Mouse (Mus musculus): ENCODE data around the gene Psmd9. TPM values are rescaled to one million over a fixed set of nuclear protein-coding genes. Genes with fewer than 3 reads are reported as not detected.
A peak's percentile ranks its signal among the peaks of the same experiment; 100 is the strongest.
"Not testable (repeated sequence)": the region's sequence is repeated elsewhere in the genome, so short reads cannot be mapped to it uniquely, and the experiment has no call there.

Psmd9 gene
- polyA plus RNA-seq, 1 experiment: 30.2 TPM

DNA sequence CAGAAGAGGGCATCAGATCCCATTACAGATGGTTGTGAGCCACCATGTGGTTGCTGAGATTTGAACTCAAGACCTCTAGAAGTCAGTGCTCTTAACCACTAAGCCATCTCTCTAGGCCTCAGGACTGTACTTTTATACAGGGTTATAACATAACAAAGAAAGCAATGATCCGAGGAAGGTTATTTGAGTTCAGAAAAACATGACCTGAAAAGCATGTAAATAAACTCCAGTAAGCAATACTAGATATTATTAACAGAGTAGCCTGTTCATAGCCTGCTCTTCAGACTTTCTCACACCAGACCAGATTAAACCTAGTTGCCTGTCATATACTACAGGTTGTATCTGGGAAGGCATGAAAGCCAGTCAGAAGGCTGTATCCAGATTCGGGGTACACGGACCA lies 18.1 kb downstream of the Psmd9 start:
- no peak for DNase-seq (ENCODE audit: extremely low spot score in 1 of 2, low spot score in 1 of 2)

DNA sequence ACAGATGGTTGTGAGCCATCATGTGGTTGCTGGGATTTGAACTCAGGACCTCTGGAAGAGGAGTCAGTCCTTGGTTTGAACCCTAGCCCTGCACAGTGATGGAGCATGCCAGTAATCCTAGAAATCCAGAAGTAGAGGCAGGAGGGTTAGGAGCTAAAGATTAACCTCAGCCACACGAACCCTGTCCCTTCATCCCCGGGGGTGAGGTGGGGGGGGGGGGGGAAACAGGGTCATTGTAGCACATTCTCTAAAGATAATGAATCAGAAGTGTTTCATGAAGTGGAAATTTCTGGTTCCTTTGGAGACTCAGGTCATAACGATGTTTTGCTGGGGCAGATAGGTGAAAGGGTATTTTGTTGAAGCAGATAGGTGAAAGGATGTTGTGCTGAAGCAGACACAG lies 21.7 kb downstream of the Psmd9 start:
- DNase-seq (ENCODE audit: extremely low spot score in 1 of 2, low spot score in 1 of 2): no peak

- no peak for DNase-seq (ENCODE audit: extremely low spot score in 1 of 2, low spot score in 1 of 2)
Measured at GRCm38 (mm10) chr5:123191427-123191826, 22.2 kb downstream of the Psmd9 start.

DNA sequence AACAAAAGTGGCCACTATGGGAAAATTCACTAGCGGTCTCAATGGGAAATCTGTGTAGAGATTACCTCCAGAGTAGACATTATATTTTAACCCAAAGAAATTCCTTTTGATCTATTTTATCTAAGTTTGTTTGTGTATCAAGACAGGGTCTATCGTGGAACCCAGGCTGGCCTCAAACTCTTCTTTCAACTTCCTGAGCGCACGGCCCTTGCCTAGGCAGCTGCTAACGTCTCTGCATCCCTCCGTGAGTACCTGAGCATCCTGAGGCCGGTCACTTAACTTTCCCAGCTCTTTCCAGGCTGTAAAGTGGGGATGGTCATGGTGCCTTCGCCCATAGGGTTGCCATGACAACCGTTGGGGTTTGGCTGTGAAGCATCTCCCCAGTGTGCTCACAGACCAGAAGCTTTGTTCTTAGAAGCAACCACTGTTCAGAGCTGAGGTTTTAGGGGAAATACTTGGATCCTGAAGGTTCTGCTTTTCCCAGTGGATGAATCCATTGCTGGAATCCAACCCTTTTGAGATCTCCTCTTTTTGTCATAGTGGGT lies 23.5 kb downstream of the Psmd9 start:
- no peak for DNase-seq (ENCODE audit: extremely low spot score in 1 of 2, low spot score in 1 of 2)

DNA sequence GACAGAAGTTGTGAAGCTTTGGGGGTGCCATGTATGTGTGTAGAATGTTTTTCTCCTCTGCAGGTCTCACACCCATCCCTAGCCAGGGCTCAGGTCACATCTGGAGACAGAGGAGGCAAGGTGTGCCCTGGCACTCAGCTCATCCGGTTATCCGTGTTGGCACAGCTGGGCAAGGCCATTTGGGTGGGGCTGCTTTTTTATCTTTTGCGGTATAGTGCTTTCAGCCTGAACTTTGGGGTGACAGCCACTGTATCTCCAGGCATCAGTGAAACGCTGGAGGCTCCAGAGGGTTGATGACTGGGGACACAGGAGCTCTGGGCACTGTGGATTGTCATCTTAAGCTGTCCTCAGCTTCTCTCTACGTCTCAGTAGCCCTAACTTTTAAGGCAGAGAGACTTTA lies 24.2 kb downstream of the Psmd9 start:
- DNase-seq (ENCODE audit: extremely low spot score in 1 of 2, low spot score in 1 of 2): no peak

DNA sequence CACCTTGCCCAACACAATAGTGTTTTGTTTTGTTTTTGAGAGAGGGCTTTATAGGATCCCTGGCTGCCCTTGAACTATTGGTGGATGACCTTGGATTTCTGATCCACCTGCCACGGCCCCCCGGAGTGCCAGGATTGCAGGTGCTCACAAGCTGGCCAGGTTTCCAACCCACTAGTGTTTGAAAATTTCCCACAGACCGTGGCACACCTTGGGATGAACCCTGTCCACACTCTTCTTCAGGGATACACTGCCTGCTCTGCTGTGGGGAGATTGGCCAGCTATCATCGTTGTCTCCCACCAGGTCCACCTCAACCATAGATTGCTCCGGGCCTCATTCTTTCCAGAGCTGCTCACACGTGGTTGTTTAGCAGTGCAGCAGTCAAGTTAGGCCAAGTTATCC lies 25.6 kb downstream of the Psmd9 start:
- DNase-seq (ENCODE audit: extremely low spot score in 1 of 2, low spot score in 1 of 2): no peak

DNA sequence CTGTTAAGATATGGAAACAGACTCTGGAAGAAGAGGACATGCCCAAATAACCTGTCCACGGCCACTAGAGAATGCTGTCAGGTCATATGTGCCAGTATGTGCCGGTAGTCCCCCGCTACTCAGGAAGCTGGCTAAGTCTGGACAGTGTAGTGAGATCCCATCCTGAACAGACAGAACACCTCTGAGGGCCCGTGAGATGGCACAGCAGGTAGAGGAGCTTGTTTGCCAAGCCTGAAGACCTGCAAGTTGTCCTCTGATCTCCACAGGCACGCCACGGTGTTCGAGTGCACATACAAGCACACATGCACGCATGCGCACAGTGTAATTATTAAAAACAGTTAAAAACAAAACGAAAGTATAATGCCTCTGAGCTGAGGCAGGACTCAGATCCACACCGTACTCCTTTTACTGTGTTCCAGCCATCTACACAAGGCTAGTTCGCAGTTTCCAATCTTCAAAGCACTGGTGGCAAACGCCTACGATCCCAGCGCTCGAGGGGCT lies 26.3 kb downstream of the Psmd9 start:
- DNase-seq (ENCODE audit: extremely low spot score in 1 of 2, low spot score in 1 of 2): no peak

- no peak for DNase-seq (ENCODE audit: extremely low spot score in 1 of 2, low spot score in 1 of 2)
Measured at GRCm38 (mm10) chr5:123196746-123197145, 27.5 kb downstream of the Psmd9 start.

GRCm38 (mm10) chr5:123198523-123198922 lies 29.3 kb downstream of the Psmd9 start:
- no peak for DNase-seq (ENCODE audit: extremely low spot score in 1 of 2, low spot score in 1 of 2)

GRCm38 (mm10) chr5:123200816-123201522 lies 31.8 kb downstream of the Psmd9 start:
- not testable (repeated sequence) for DNase-seq (ENCODE audit: extremely low spot score in 1 of 2, low spot score in 1 of 2)

- DNase-seq (ENCODE audit: extremely low spot score in 1 of 2, low spot score in 1 of 2): no peak
Measured at GRCm38 (mm10) chr5:123201523-123201892, 32.3 kb downstream of the Psmd9 start.

- DNase-seq (ENCODE audit: extremely low spot score in 1 of 2, low spot score in 1 of 2): no peak
Measured at GRCm38 (mm10) chr5:123201987-123202386, 32.8 kb downstream of the Psmd9 start.

GRCm38 (mm10) chr5:123202771-123203170 lies 33.6 kb downstream of the Psmd9 start:
- DNase-seq (ENCODE audit: extremely low spot score in 1 of 2, low spot score in 1 of 2): not testable (repeated sequence)

GRCm38 (mm10) chr5:123203591-123203990 lies 34.4 kb downstream of the Psmd9 start:
- not testable (repeated sequence) for DNase-seq (ENCODE audit: extremely low spot score in 1 of 2, low spot score in 1 of 2)

GRCm38 (mm10) chr5:123222346-123223050 lies 53.3 kb downstream of the Psmd9 start:
- DNase-seq (ENCODE audit: extremely low spot score in 1 of 2, low spot score in 1 of 2): not testable (repeated sequence)

DNA sequence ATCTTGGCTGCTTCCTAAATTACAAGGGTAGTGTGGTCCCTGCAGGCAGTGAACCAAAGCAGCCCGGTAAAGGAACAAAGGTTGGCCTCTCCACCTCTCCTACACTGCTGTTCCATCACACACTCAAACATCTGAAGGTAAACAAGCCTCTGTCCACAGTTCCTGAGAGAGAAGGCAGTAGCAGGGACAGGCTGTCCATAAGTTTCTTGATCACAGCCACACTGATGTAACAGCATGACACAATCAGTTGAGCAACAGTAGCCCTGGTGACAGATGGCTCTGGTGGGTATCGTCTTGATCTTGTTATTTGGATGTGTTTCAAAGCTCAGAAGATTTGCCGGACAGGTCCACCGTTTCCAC lies 53.8 kb downstream of the Psmd9 start:
- no peak for DNase-seq (ENCODE audit: extremely low spot score in 1 of 2, low spot score in 1 of 2)

GRCm38 (mm10) chr5:123223861-123224260 lies 54.6 kb downstream of the Psmd9 start:
- not testable (repeated sequence) for DNase-seq (ENCODE audit: extremely low spot score in 1 of 2, low spot score in 1 of 2)

DNA sequence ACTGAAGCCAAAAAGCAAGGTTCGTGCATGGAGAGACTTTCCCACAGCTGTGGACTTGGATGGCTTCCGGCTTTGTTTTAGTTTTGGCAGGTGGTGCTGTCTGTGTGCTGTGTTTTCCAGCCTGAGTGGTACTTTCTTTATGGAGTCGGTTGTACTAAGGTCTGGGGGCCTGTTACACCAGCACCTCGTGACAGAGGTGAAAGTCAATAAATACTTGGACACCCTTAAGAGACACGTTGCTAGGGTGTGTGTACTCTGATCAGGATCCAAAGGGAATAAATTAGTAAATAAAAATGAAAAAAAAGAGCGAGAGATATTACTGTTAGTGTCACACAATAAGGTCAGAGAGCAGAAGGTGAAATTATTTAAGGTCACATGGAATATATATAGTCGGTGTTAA lies 57.6 kb downstream of the Psmd9 start:
- DNase-seq (ENCODE audit: extremely low spot score in 1 of 2, low spot score in 1 of 2): no peak

DNA sequence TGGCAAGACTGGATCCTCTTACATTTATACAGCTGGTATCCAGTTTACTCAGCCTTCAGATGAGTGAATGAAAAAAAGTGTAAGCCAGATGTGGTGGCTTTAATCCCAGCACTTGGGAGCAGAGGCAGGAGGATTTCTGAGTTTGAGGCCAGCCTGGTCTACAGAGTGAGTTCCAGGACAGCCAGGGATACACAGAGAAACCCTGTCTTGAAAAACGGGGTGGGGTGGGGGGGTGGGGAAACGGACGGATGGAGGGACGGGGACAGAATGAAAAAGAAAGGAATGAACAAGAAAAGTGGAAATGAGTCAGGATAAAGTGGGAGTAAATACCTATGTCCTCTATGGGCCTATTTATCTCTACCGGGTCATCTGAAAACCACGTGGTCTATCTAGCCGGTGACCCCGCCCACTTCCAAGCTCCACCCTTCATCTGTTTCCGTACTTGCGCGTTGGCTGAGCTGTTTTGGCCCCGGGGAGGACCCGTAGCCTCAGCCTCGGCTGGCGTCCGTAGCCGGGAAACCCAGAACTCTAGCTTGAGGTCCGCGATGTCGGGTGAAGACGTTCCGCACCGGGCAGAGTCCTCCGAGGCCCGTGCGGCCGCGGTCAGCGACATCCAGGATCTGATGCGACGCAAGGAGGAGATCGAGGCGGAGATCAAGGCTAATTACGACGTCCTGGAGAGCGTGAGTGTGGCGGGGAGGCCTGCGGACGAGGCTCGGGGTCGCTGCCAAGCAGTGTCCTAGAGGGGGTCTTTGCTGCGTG lies 58.7 kb downstream of the Psmd9 start:
- DNase-seq (ENCODE audit: extremely low spot score in 1 of 2, low spot score in 1 of 2): peak; percentile 92 to 99

DNA sequence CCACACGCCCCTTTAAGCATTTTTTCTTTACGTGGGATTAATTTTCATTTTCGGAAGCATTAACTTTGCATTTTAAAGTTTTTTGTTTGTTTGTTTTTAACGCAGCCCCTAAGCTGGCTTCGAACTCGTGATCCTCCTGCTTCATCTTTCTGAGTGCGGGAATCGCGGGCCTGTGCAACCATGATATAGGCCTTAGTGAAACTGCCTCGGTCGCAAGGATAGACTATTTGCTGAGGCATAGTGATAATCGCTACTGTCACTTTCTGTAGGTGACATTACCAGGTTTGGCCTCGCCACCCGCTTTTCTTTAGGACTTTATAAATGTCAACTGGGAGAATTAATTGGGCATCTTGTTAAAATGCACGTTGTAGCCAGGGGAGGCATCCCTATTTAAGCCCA lies 59.3 kb downstream of the Psmd9 start:
- no peak for DNase-seq (ENCODE audit: extremely low spot score in 1 of 2, low spot score in 1 of 2)

DNA sequence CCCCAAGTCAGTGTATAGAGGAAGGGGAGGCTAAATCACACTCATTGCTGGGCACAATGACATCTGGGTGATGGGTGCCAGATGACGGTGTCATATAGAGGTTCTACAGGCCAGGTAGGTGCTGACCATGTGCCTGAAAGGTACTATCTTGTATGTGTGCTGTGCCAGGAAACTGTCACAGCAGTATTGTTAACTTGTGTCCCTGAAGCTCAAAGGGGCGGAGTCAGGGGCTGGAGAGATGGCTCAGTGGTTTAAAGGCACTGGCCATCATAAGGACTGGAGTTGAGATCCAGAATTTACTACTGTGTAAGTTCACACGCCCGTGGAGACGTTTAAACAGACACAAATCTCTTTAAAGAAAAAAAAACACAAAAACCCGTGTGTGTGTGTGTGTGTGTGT lies 60.1 kb downstream of the Psmd9 start:
- no peak for DNase-seq (ENCODE audit: extremely low spot score in 1 of 2, low spot score in 1 of 2)
